Mouse (Mus musculus) spleen, postnatal 10 days (tissue): Measurements from ENCODE around the gene Prdm1.

Source experiments
- DNase-seq, 2 experiments: peaks; one replicate each; pipeline ENCODE4 v3.0.0; 2021 to 2022; ENCODE audit warnings: low spot score in 2 of 2

Gene Prdm1

GRCm38 (mm10) chr10:44420211-44420610 lies 108.1 kb downstream of the Prdm1 start:
- DNase-seq = no peak

GRCm38 (mm10) chr10:44418901-44419300 lies 109.4 kb downstream of the Prdm1 start:
- DNase-seq = no peak

GRCm38 (mm10) chr10:44415576-44415975 lies 112.7 kb downstream of the Prdm1 start:
- DNase-seq = no peak

GRCm38 (mm10) chr10:44409958-44410357 lies 118.3 kb downstream of the Prdm1 start:
- DNase-seq = no peak

GRCm38 (mm10) chr10:44409054-44409453 lies 119.2 kb downstream of the Prdm1 start:
- DNase-seq = no peak

GRCm38 (mm10) chr10:44403415-44403814 lies 124.9 kb downstream of the Prdm1 start:
- DNase-seq = no peak

GRCm38 (mm10) chr10:44401600-44401999 lies 126.7 kb downstream of the Prdm1 start:
- DNase-seq = no peak

GRCm38 (mm10) chr10:44400602-44401001 lies 127.7 kb downstream of the Prdm1 start:
- DNase-seq = no peak

GRCm38 (mm10) chr10:44400119-44400518 lies 128.2 kb downstream of the Prdm1 start:
- no peak for DNase-seq

- DNase-seq = no peak
Measured at GRCm38 (mm10) chr10:44392855-44393254, 135.4 kb downstream of the Prdm1 start.

GRCm38 (mm10) chr10:44391509-44392290 lies 136.6 kb downstream of the Prdm1 start:
- DNase-seq = no peak

- no peak for DNase-seq
Measured at GRCm38 (mm10) chr10:44390286-44390685, 138.0 kb downstream of the Prdm1 start.

- no peak for DNase-seq
Measured at GRCm38 (mm10) chr10:44388706-44389233, 139.5 kb downstream of the Prdm1 start.
